Mouse (Mus musculus) cerebellum, adult 11-12 months (tissue): ENCODE measurements around the gene Cse1l.

ENCODE experiments used
- DNase-seq: peaks from one replicate; pipeline ENCODE4 v3.0.0; 2022

Gene Cse1l

DNA sequence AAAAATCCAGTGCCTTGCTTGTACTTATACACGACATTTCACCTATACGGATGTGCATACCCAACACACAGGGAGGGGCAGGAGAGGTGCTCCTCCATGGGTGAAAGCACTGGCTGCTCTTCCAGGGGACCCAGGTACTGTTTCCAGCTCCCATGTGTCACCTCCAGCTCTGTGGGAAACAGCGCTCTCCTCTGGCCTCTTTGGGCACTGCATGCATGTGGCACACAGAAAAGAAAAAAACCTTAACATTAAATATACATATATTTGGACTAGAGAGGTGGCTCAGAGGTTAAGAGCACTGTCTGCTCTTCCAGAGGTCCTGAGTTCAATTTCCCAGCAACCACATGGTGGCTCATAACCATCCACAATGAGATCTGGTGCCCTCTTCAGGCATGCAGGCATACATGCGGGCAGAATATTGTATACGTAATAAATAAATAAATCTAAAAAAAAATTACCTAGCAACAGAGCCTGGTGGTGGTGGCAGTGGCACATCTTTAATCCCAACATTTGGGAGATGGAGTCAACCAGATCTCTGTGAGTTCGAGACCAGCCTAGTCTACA, 2.0 kb upstream of the Cse1l start:
- peak; percentile 29 for DNase-seq

DNA sequence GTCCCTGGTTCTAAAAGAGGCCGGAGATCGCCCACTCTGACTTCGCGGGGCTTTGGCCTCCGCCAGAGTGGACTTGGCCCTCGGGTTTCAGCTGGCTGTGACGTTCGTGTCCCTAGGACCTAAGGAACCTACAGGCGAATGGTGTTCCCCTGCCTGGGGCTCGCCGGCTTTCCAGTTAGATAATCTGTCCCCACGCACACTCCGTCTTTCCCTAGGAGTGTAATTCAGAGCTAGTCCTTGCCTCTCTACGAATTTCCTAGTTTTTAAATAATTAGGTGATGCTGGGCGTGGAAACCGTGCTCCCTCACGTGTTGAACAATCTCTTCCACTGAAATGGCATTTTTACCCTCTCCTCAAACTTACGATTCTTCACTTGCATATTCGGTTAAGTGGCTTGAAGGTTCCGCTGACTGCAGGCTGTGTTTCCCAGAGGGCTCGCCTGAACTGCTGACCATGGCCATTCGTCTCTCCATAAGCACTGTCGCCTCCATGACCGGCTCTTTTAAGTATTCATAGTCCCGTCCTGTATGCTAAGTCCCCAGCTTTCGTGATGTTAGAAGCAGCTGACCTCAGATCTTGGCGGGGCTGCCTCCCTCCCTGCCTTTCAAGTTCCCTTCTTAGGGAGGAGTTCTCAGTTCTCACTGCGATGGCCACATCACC, 813 bp downstream of the Cse1l start:
- DNase-seq, result peak; percentile 30

DNA sequence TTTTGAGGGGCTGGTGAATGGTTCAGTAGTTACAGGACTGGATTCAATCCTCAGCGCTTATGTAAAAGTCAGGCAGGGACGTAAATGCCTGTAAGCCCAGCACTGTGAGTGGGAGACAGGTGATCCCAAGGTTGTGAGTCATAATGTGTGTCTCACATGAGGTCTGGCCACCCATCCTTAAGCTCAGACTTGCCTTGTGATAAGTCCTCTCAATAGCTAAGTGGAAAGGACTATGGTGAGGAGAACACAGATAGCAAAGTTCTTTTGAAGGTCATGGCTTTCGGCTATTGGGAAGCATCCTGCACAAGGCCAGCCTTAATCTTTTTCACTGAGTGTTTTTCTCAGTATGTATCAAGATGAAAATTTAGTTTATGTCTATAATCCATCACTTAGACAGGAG, 3.9 kb downstream of the Cse1l start:
- DNase-seq, result no peak

DNA sequence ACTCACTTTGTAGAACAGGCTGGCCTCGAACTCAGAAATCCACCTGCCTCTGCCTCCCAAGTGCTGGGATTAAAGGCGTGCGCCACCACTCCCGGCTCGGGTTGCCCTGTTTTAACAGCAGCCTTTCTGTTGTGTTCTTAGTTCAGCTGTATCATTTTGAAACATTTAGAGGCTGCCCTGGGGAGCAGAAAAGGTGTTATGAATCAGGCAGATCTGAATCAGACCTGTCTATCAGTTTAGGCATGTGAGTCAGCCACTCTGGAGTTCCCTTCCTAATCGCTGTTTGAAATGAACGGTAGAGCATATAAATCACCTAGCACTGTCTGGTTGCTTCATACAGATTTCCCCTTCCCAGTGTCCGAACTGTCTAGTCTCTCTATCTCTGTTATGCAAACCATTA, 4.7 kb downstream of the Cse1l start:
- no peak for DNase-seq

DNA sequence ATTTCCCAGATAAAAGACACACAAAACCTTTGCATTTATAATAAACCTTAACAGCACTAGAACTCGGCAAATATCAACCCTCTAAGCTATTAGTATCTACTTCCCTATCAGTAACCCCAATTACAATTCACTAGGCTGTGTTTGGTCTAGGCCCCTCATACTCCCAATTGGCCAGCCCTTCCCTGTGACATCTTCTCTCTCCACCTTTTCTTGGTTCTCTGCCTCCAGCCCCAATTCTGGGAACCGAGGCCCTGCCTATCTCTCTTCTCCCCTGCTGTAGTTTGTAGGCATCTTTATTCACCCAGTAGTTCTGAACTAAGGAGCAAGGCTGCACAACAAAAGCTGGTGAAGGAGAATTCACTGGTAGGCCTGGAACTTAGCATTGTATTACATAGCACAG, 18.1 kb downstream of the Cse1l start:
- no peak for DNase-seq

DNA sequence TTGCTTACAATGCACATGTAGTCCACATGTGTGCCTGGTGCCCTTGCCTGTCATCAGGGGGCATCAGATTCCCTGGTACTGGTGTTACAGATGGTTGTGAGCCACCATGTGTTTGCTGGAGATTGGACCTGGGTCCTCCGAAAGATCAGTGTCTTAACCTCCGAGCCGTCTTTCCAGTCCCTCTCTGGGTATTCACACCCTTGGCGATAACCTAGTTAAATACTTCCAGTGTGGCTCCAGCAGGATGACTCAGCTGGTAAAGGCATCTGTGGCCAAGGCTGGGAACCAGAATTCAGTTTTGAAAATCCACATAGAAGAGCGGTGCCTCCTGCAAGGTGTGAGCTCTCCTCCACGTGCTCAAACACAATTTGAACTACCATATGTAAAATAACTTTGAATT, 28.1 kb downstream of the Cse1l start:
- no peak for DNase-seq

DNA sequence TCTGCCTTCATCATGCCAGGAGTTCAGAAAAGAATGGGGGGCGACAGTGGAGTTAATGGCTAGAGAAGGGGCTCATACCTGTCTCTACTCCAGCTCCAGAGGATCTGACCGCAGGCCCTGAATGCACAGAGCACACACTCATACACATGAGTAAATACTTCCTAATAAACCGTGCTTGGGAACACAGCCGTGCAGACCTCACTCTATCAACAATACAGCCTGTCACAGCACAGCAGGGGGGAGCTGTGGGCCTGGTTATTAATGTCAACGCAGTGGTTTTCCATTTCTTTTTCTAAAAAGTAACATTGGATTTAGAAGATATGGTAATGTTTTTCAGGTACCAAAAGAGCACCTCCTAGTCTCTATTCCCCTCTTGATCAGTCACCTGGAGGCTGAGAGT, 28.6 kb downstream of the Cse1l start:
- no peak for DNase-seq

DNA sequence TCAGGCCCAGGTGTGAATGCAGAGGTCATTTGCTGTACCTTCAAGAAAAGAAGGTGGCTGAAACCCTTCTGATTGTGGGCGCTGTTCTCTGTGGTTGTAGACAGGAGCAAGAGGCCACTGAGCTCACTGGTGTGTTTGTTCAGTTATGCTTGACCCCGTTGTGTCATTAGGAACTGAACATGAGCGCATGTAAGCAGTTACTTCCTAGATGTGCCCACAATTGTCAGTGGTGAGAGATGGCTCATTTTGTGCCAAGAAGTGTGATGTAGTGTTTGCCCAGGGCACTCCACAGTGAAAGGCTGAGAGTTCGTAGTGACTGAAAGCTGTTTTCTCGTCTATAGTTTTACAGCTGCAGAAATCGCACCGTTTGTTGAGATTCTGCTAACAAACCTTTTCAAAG, 29.7 kb downstream of the Cse1l start:
- no peak for DNase-seq

DNA sequence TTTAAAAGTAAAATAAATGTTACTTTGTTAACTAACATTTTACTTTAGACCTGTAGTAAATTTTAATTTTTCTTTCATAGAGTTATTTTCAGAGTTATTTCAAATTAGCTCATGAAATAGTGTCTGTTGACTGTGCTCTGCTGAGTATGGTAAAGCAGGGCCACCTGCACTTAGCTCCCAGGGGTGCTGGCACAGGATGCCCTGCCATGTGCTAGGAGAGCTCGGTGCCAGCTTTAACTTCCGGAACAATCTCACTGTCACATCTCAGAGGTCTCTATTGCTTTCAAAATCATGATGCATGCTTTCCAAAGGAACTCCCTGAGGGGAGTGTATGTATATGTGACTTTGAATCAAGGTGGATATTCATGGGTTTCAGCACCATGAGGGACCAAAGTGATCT, 30.3 kb downstream of the Cse1l start:
- no peak for DNase-seq

DNA sequence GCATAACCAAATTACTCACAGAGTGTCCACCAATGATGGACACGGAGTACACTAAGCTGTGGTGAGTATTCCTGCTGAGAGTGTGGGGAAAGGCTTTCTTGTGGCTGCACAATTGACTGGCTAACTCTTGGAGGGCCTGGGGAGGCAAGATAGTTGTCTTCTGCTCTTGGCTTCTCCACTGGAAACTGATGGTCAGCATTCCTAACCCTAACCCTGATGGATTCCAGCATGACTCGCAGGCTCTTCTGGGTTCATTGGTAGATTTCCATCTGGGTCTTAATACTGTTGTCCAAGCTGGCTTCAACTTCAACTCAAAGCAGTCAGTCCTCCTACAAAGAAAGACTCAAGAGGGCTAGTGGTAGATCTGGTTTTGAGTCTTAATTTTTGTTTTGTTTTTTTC, 37.3 kb downstream of the Cse1l start:
- DNase-seq, result no peak

DNA sequence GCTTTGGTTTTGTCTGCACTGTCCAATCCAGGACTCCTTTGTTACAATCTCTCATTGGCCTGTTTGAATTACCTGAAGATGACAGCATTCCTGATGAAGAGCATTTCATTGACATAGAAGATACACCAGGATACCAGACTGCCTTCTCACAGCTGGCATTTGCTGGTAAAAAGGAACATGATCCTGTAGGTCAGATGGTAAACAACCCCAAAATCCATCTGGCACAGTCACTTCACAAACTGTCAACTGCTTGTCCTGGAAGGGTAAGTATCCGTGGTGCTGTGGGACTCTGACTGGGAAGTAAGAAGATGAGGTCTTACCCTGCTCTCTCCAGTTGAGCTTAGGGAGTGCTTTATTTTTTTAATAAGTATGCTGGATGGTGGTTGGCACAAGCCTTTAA, 38.5 kb downstream of the Cse1l start:
- no peak for DNase-seq

DNA sequence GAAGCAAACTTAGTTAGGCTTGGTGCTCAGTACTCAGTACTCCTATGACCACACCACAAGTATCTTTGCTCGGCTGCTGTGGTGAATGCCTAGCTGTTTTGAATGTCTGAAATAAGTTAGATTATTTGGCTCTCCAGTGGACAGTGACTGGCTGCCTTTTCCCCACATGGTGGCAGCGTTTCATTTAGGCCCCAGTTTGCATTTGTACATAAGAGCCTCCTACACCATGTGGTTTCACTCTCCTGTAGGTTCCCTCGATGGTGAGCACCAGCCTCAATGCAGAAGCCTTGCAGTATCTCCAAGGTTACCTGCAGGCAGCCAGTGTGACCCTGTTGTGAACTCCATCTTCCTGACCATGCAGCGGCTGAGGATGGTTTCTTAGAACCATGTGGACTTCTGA, 39.6 kb downstream of the Cse1l start:
- DNase-seq, result no peak

DNA sequence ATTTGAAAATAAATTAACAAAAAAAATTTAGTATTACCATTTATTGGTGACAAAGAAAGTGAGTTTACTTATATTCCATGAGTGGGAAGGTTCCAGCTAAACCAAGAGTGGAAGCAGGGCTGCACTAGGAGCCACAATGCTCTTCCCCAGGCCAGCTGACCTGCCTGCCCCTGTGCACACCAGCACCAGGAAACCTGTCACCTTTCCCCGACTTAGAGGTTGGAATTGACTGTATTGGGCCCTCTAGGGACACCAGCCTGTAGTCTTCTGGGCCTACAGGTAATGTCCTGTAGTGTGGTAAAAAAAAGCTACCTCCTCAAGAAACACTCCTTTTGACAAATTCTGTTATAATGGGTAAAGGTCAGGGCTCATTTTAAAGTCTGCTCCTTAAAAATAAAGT, 42.4 kb downstream of the Cse1l start:
- DNase-seq, result no peak

DNA sequence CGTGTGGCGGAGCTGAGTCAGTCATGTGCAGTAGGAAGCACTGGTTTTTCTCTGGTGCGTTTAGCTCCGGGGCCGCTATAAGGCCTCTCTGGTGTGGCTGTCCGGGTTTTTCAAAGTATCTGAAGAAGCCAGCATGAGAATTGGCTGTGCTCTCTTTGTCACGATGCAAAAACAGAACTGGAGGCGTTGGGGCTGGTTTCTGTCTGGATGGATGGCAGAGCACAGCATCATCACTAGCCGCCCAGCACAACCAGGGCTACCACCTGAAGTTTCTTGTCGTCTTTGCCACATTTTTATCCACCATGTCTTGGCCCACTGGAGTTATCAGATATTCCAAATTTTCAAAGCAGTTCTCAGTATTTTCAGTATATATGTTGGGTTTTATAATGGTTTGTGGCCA, 43.1 kb downstream of the Cse1l start:
- no peak for DNase-seq

DNA sequence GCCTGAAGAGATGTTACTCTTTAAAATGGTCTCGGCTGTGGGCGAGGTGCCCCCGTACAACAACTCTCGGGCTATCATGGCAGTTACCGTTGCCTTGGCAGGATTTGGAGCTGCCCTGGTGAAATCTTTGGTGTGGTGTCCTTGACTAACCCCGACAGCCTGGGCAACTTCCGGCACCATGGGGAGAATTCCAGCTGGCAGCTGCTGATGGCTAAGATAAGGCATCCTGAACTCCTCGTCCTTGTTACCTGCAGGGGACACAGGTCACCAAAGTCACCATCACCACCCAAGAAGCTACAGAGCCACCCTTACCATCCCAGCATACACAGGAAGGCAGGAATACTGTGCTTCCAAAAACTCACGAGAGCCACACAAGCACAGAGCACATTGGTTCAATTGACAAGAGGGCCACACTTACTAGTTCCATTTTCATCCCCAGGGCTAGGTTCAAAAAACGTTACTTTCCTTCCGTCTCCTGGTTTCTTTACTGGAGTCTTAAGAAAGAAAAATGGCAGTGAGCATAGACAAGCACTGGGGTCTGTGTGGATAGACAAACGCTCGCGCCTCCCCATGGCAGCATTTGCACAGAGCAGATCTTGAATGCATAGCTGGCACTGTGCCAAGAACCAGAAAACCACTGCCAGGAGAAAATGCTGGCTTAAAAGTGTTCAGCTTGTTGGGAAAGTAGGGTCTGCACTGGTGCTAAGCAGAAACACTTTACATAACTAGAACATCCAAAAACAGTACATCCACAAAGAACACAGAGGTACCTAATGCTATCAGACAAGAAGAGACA, 45.2 kb downstream of the Cse1l start:
- DNase-seq, result peak; percentile 38

DNA sequence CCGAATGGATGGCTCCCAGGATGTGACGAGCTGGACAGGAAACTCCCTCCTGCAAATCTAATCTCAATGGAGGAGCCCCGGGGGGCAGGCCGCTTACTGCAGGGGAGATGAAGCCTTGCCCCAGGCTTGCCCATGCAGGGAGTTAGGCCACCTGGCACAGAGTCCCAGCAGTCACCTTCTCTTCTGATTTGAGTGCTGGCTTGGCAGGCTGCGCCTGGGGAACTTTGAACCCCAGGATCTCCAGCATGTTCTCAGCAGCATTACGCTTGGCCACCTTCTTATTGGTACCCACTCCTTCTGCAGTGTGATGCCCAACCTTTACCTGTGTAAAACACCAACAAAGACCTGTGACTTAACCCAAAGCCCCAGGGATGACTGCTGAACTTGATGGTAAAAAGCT, 46.3 kb downstream of the Cse1l start:
- DNase-seq, result no peak

DNA sequence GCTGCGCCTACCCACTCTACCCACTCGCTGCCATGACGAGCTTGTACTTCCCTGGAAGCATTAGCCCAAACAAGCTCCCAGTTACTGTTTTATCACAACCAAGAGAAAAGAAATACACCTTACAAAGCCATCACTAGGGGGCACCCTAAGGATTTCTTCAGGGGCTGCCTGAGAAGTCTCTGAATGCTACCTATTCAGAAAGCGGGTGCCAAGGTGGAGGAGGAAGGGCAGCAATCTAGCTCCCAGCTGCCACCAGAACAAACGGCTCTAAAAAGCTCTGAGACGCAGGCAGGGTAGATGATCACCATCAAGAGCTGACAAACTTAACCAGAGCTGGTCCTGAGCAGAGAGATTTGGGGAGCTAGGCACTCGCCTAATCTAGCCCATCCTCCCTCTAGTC, 51.0 kb downstream of the Cse1l start:
- DNase-seq, result peak; percentile 60

DNA sequence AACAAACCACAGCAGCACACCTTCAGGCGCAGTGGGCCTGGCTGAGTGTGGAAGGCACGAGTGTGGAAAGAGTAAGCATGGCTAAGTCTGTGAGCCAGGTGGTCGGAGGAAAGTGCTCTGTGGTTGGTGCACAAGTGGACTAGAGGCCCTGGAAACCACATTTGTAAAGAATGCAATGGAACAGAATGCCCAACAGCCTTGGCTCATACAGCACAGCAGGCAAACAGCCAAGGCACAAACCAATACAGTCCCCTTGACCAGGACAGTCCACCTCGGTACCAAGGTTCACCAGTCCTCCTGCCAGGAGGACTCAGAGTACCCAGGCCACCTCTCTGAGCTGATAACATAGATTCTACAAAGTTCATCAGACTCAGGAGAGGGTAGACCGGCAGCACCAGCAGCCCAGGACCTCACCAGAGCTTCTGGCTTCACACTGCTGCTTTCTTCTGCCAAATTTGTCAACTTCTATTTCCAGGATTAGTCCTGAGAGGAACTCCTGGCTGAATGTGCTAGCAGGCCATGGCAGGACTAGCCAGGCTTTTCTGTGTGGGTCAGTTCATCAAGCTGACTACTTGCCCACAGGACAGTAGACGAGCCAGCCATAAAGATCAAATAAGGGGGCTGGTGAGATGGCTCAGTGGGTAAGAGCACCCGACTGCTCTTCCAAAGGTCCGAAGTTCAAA, 54.9 kb downstream of the Cse1l start:
- DNase-seq, result peak; percentile 43

DNA sequence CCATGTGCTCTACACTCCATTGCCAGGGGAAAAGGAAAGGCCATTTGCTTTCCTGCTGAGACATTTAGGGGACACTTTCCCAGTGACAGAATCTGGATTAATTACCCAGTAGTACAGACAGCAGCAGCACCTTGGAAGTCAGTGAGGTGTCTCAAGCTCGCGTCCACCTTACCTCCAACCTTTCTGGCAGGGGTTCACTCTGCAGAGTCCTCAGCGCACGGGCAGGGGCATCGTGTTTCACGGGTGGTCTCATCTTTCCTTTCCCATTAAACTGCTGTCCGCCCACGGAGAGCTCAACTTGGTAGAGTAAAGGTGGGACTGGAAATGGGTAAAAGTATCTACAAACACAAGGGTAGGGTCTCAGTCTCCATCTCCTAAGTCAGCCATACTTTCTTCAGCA, 57.4 kb downstream of the Cse1l start:
- no peak for DNase-seq

DNA sequence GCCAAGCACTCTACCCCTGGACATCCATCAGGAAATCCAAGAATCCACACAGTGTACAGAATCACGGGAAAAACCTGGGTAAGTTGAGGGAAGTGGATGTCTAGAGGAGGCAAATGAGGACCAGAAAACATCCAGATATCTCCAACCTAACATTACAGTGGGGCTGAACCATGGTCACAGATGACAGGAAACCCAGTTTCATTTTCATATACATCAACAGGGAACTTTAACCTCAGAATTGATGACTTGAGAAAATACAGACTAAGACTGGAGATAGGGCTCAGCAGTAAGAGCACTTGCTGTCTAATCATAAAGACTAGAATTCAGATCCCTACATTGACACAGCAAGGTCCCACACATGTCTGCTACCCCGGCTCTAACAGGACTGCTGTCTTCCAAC, 58.9 kb downstream of the Cse1l start:
- no peak for DNase-seq

DNA sequence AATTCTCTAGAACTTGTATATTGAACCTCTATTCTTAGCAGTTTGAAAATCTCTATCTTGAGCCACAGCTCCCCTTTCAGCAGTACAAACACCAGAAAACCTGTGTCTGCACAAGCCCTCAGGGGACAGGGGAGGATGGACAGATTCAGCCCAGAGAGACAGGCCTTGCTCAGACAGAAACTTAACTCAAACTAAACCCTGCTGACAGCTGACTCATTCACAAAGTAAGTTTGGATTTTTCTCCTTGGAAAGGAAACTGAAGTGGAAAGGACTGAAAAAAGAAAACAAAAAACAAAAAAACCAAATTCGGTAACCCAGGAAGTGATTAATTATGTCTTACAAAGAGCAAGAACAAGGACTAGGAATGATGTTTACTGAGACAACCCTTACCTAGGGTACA, 67.3 kb downstream of the Cse1l start:
- DNase-seq, result no peak

DNA sequence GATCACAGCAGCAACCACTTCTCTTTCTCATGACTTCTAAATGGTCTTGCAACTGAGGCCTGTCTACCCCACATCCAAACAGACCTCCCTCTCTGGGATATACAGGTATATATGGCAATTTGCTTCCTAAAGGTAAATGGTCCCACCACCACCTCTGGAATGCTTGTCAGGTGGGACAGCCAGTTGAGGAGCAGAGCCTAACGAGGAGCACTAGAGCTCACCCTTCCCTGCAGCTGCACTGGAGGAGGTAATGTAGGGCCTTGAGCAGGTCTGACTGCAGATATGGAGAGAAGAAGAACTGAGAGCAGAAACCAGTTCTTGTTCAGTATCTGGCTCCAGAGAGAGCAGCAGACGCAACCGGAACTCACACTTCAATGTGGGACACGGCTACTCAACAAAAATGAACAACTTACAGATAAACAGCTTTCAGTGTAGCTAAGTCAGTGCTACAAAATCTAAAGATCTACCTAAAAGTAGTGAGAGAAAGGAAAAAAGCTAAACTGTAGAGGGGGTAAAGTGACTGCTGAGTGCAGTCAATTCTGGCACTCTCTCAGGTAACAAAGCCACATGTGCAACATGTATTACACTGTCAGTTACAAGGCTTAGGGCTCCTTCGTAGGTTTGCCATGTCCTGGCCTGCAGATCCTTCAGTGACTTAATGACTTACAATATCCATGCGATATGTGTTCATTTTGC, 68.5 kb downstream of the Cse1l start:
- DNase-seq, result no peak

DNA sequence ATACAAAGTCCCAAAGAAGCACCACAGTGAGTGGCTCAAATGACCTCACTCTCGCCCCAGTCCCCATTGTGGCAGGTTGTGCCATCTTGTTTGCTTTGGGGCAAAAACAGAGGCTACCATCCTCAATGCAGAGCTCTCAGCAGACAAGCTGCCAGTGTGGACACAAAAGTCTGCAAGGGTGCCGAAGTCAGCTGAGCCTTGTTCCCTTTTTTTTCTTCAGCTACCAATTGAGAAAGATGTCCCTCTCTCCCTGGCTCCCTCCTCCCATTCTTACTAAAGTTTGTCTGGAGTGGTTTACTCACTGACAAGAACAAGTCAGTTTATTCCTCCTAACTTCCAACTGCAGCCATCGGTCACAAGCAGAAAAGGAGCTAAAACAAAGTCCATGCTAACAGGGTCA, 70.5 kb downstream of the Cse1l start:
- DNase-seq, result no peak
